Comparison of ENCODE assay signal across 8 mouse cellular contexts in genomic region chr11:116274045-116274666, GRCm38 (mm10). TPM values are rescaled to one million over a fixed set of nuclear protein-coding genes. Genes with fewer than 3 reads are reported as not detected.
A peak's percentile ranks its signal among the peaks of the same experiment; 100 is the strongest.
DNase-seq lines count a peak whose midpoint lies in the region; ATAC-seq lines count a peak whose summit lies in the region.

Gene Srp68, minus strand, starts transcription at chr11:116274217.

- 4% methylated on average over 32 of the region's 32 CpGs for WGBS in heart, embryonic 13.5 days
- 2% methylated on average over 32 of the region's 32 CpGs for WGBS in liver, embryonic 12.5 days (ENCODE audit: insufficient replicate concordance)
- 3% methylated on average over 32 of the region's 32 CpGs for WGBS in stomach, embryonic 15.5 days

- peak; percentile 92 for ATAC-seq in heart, embryonic 13.5 days (ENCODE audit: extremely low read depth, insufficient number of reproducible peaks, low FRiP score, low TSS enrichment)
- peak; percentile 93 for ATAC-seq in liver, embryonic 12.5 days
- peak; percentile 99 for ATAC-seq in stomach, embryonic 15.5 days (ENCODE audit: insufficient read depth, low FRiP score, low read depth)

- peaks cover 34% of the 10 kb centered on the region for H3K36me3 ChIP-seq in heart, embryonic 13.5 days
- peaks cover 35% of the 10 kb centered on the region for H3K36me3 ChIP-seq in liver, embryonic 12.5 days
- H3K36me3 ChIP-seq in stomach, embryonic 15.5 days, result peaks cover 15% of the 10 kb centered on the region; the same call in 1 of the 2 replicates

- peak within 1 kb of the TSS; percentile 81 for H3K4me2 ChIP-seq in heart, embryonic 13.5 days
- peak within 1 kb of the TSS; percentile 80 for H3K4me2 ChIP-seq in liver, embryonic 12.5 days
- H3K4me2 ChIP-seq in stomach, embryonic 15.5 days, result peak within 1 kb of the TSS; percentile 73

- no peaks in the 10 kb centered on the region for H3K9me3 ChIP-seq in heart, embryonic 13.5 days
- H3K9me3 ChIP-seq in liver, embryonic 12.5 days (replicated peaks), result no peaks in the 10 kb centered on the region
- no peaks in the 10 kb centered on the region for H3K9me3 ChIP-seq in stomach, embryonic 15.5 days

- peaks cover 4% of the 10 kb centered on the region; the same call in 1 of the 2 replicates for H3K27me3 ChIP-seq in heart, embryonic 13.5 days (replicated peaks)
- H3K27me3 ChIP-seq in liver, embryonic 12.5 days (replicated peaks), result peaks cover 4% of the 10 kb centered on the region; the same call in 1 of the 2 replicates
- H3K27me3 ChIP-seq in stomach, embryonic 15.5 days (replicated peaks), result no peaks in the 10 kb centered on the region

- H3K4me3 ChIP-seq in brown adipose tissue, adult 24 weeks (ENCODE audit: insufficient read depth, low read depth, low read length), result peak within 1 kb of the TSS; percentile 65
- H3K4me3 ChIP-seq in heart, embryonic 13.5 days, result peak within 1 kb of the TSS; percentile 98
- peak within 1 kb of the TSS; percentile 95 for H3K4me3 ChIP-seq in liver, embryonic 12.5 days
- peak within 1 kb of the TSS; percentile 92 for H3K4me3 ChIP-seq in stomach, embryonic 15.5 days (replicated peaks)

- H3K27ac ChIP-seq in brown adipose tissue, adult 24 weeks (replicated peaks; ENCODE audit: low read depth, low read length), result peak within 1 kb of the TSS; percentile 45
- peak within 1 kb of the TSS; percentile 82 for H3K27ac ChIP-seq in heart, embryonic 13.5 days (replicated peaks)
- H3K27ac ChIP-seq in liver, embryonic 12.5 days, result peak within 1 kb of the TSS; percentile 82
- H3K27ac ChIP-seq in stomach, embryonic 15.5 days, result peak within 1 kb of the TSS; percentile 87

- peak; percentile 92 for DNase-seq in CD4-positive, CD25-positive, alpha-beta regulatory T cell, adult 2 months (ENCODE audit: low read depth, low spot score)
- peak; percentile 39 for DNase-seq in fat pad, adult 2 months (ENCODE audit: extremely low read depth, low read depth, low spot score)
- peak; percentile 96 for DNase-seq in kidney, postnatal 10 days
- peak; percentile 86 to 90 for DNase-seq in natural killer cell, adult 2 months (ENCODE audit: low spot score in 2 of 2)

- H3K9ac ChIP-seq in heart, embryonic 13.5 days, result peak within 1 kb of the TSS; percentile 99
- peak within 1 kb of the TSS; percentile 94 for H3K9ac ChIP-seq in liver, embryonic 12.5 days
- peak within 1 kb of the TSS; percentile 73 for H3K9ac ChIP-seq in stomach, embryonic 15.5 days

- H3K4me1 ChIP-seq in brown adipose tissue, adult 24 weeks (ENCODE audit: control insufficient read depth, insufficient read depth, insufficient read length, low read length), result 0 out of 2 replicates have a peak, but pooled peaks cover 3% of the 10 kb centered on the region
- peaks cover 26% of the 10 kb centered on the region for H3K4me1 ChIP-seq in heart, embryonic 13.5 days
- peaks cover 49% of the 10 kb centered on the region for H3K4me1 ChIP-seq in liver, embryonic 12.5 days
- H3K4me1 ChIP-seq in stomach, embryonic 15.5 days, result peaks cover 7% of the 10 kb centered on the region

RNA-seq across cellular contexts. Expression of gene Srp68, which starts in this region (rescaled TPM):
- polyA plus RNA-seq in brown adipose tissue, adult 24 weeks (2012; ENCODE audit: insufficient read depth, insufficient read length, missing spikeins), result 23.4 and 31.3 TPM in 2 replicates
- polyA plus RNA-seq in heart, embryonic 13.5 days (2015; fragmentation: Nextera tagmentation; extraction: Ambion mirVana), result 63.6 and 64.6 TPM in 2 replicates
- 66.4 and 66.8 TPM in 2 replicates for polyA plus RNA-seq in liver, embryonic 12.5 days (2016; fragmentation: Nextera tagmentation; extraction: Ambion mirVana)
- polyA plus RNA-seq in stomach, embryonic 15.5 days (2015; fragmentation: Nextera tagmentation; extraction: Ambion mirVana), result 89.5 and 101 TPM in 2 replicates

Comparison
In these comparisons a context has a peak if more than half of its experiments do, and no peak if none do; other contexts are left out.
1. Peak in every context shown above with its lines: DNase-seq, ATAC-seq, H3K4me3 ChIP-seq and H3K27ac ChIP-seq.
2. DNase-seq: peak in every context shown above with its lines; median percentile 96 in kidney, postnatal 10 days; 92 in CD4-positive, CD25-positive, alpha-beta regulatory T cell, adult 2 months; 88 in natural killer cell, adult 2 months; 39 in fat pad, adult 2 months.